Mouse (Mus musculus) adrenal gland, adult 2 months (tissue): Measurements from ENCODE around the gene Mdk. TPM values are rescaled to one million over a fixed set of nuclear protein-coding genes. Genes with fewer than 3 reads are reported as not detected.

Experiments used
- DNase-seq: peaks from one replicate; pipeline ENCODE4 v3.0.0; 2021
- polyA plus RNA-seq: library from polyadenylated mRNA; depleted of rRNA; stranded (reverse); fragments of >200 nt; gene quantifications from 2 replicates; pipeline ENCODE4 v1.2.3, GENCODE M21; 2012
- total RNA-seq, 2 experiments: library from RNA; stranded (reverse); gene quantifications; 2 replicates each; pipeline ENCODE4 v1.2.3; 2021

Mdk gene
- total and polyA plus RNA-seq, 3 experiments: 1.3 to 8.0 (median 6.0) TPM

GRCm38 (mm10) chr2:91932737-91933350 lies 747 bp upstream of the Mdk start:
- no peak for DNase-seq

GRCm38 (mm10) chr2:91931328-91932159 lies 553 bp downstream of the Mdk start:
- no peak for DNase-seq

- no peak for DNase-seq
Measured at GRCm38 (mm10) chr2:91930761-91931291, 1.3 kb downstream of the Mdk start.

GRCm38 (mm10) chr2:91929936-91930335 lies 2.2 kb downstream of the Mdk start:
- peak; percentile 68 for DNase-seq

- no peak for DNase-seq
Measured at GRCm38 (mm10) chr2:91929455-91929854, 2.6 kb downstream of the Mdk start.

DNA sequence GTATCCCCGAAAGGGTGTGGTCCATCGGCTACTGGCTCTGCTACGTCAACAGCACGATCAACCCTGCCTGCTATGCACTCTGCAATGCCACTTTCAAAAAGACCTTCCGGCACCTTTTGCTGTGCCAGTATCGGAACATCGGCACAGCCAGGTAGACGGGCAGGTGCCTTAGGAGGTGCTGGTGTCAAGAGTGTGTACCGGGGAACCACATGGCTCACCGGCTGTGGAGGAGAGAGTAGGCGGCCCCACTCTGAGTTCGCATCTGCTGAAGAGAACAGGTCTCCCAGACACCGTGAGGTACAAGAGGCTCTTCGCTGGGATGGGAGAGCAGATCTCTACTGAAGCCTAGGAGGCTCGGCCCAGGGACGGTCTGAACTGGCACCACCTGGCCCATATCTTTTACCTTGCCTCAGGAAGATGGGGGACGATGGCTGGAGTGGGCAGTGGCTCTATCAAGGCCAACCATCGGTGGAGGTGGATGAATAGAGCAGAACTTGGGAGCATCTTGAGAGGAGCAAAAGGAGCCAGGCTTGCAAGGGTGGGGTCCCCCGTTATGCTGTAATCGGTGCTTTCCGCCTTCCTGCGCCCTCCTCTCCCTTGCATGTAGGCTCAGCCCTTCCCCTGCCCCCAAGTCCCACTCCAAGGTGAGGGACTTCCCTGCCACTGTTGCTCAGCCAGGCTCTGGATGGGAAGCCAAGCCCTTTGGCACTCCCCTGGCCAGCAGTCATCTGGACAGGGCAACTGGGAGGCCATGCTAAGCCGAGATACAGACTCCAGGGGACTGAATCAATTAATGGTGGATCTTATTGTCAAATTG lies 3.4 kb downstream of the Mdk start:
- no peak for DNase-seq

GRCm38 (mm10) chr2:91927826-91928533 lies 4.1 kb downstream of the Mdk start:
- peak; percentile 78 for DNase-seq

- DNase-seq: no peak
Measured at GRCm38 (mm10) chr2:91926949-91927348, 5.1 kb downstream of the Mdk start, which contains the start of gene Chrm4. TSS of gene Chrm4 (plus strand) at chr2:91927249.

GRCm38 (mm10) chr2:91925442-91925841 lies 6.7 kb downstream of the Mdk start:
- DNase-seq: no peak

GRCm38 (mm10) chr2:91924726-91925125 lies 7.4 kb downstream of the Mdk start:
- no peak for DNase-seq

- peak; percentile 79 for DNase-seq
Measured at GRCm38 (mm10) chr2:91923415-91924337, 8.4 kb downstream of the Mdk start.

DNA sequence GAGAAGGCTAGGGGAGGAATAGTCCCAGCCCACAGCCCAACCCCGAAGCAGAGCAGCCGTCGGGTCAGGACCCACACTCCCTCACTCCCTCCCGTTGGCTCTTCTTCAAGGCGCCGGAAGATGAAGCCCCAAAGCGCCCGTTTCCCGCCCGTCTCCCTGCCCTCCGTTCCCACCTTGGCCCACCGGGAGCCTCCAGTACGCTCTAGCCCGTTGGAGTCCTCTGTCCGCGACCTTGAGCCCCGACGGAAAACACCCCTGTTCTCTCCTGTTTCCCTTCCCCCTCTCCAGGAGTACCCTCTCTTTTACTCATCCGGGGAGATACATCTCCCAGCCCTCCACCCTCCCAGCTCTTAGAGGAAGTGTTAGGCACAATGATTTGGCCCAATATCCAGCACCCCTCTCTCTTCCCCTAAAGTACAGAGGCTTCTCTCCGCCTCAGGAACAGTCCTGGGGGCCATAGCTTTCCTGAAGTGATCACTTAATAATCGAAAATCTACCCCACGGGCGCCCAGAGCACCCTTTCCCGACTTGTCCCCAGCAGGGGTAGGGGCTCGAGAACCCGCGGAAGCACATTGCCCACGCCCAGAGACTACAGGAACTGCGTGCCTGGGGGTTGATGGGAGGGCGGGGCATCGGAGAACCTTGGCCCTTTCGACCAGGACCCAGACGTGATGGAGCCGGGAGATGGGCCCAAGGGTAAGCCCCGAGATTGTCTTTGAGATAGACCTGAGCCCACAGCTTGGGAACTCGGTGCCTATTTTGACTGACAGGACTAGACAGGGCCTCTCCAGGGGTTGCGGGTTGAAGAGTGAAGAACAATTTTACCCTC lies 9.3 kb downstream of the Mdk start:
- no peak for DNase-seq

DNA sequence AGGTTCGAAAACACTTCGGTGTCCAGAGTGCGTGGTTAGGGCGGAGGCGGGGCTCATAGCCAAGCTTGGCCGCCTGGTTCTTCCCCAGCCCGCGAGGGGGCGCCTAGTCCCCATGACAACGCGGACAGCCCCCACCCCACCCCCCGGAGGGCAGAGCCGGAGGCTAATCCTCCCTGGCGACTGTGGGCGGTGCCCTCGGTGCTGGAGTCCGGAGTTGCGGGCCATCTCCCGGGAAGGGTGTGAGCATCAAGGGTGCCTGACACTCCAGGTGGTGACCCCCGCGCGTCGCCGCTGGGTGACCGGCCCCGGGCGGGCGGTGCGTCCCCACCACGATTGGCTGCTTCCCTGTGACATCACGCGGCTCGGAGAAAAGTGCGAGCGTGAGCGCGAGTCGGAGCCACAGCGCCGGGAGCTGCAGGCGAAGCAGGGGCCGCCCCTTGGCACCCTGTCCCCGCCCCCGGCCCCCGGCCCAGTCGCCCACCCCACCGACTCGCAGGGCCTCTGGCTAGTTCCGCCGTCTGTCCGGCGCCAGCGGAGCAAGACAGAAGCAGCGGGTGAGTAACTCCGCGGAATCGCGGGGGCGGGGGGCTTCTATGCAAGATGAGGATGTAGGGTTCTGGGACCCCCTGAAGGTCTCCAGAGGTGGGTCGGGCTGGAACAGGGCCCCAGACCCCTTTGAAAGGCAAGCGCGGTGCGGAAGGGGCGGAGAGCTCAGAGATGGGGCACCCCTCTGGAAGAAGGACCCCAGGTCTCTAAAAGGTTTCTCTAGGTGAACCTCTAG lies 10.1 kb downstream of the Mdk start:
- peak; percentile 73 for DNase-seq

DNA sequence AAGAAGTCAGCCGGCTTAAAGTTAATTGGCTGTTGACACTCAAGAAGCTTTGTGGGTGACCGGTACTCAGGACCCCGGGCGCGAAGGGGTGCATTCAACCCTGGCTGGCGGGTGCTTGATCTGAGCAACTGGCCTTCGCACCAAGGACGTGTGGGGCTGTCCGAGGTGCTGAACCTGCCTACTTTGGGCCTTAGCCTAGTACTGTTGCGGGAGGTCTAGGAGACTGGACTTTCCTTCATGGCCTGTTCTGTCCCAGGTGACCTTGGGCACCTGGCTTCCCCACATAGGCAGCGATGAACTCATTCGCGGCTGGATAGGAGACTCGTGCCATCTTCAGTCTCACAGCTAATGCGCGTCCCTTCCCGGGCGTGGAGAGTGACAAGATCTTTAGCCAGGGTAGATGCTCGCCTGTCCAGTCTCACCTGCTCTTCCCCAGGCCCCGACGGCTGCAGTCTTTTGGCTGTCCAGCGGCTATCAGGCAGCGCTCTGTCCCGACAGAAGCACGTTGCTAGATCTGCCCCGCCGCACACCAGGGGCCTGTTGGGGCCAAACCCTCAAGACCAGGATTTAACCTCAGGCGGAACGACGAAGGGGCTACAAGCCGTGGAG lies 10.8 kb downstream of the Mdk start:
- DNase-seq: peak; percentile 88

DNA sequence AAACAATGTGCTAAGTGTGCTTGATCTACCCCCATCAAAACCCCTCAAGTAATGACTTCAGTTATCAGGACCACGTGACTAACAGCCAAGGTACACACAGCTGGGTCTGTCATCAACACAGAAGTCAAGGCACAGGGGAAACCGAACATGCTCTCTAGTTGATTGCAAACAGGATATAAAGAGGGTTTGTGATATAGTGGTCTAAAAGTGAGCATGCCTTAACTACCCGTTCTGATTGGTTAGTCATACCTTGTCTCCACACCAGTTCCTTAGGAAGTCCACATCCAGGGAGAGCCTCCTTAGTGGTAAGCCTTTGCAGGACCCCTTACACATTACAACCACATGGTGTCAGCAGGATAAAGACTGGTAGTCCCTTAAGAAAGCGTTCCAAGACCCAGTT lies 12.0 kb downstream of the Mdk start:
- DNase-seq: no peak

DNA sequence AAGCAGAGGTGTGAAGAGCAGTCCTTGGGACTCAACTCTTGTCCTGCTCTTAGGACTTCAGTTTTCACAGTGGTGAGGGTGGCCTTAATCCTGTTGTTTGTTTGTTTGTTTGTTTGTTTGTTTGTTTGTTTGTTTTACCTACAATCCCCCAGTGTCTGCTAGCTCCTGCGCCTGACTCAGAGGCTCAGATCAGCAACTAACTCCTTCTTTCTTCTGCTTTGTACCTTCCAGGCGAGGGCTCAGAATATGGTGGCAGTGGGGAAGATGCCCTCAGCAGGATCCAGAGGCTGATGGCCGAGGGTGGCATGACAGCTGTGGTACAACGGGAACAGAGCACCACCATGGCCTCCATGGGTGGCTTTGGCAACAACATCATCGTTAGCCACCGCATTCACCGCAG lies 15.0 kb downstream of the Mdk start:
- DNase-seq: no peak

GRCm38 (mm10) chr2:91916346-91916977 lies 15.6 kb downstream of the Mdk start:
- no peak for DNase-seq
